Mouse (Mus musculus) heart, adult 2 months (tissue): ENCODE data around the gene A630095N17Rik. TPM values are rescaled to one million over a fixed set of nuclear protein-coding genes. Genes with fewer than 3 reads are reported as not detected.

Experiments used
- DNase-seq, 2 experiments: peaks; one replicate each; pipeline ENCODE4 v3.0.0; 2021
- H3K27ac ChIP-seq: fragments of 200-600 bp; 2 replicates; pipeline ENCODE4 v1.8.1; 2022
- H3K27me3 ChIP-seq: fragments of 200-500 bp; 2 replicates; pipeline ENCODE4 v1.6.1; 2012; ENCODE audit warnings: mild to moderate bottlenecking, low read length, inconsistent platforms, mixed read lengths; ENCODE audit not compliant: control insufficient read depth, insufficient read depth
- H3K36me3 ChIP-seq: fragments of 200-500 bp; 2 replicates; pipeline ENCODE4 v1.6.1; 2012; ENCODE audit warnings: low read length, inconsistent platforms; ENCODE audit not compliant: control insufficient read depth, insufficient read depth
- H3K4me1 ChIP-seq: fragments of 200-500 bp; 2 replicates; pipeline ENCODE4 v1.6.1; 2011; ENCODE audit warnings: low read length; ENCODE audit not compliant: control insufficient read depth, insufficient read depth
- H3K4me3 ChIP-seq: fragments of 200-600 bp; 2 replicates; pipeline ENCODE4 v1.8.1; 2022
- H3K79me2 ChIP-seq: fragments of 200-500 bp; replicated peaks from 2 replicates; pipeline ENCODE4 v1.6.1; 2012; ENCODE audit warnings: mild to moderate bottlenecking, inconsistent platforms, low read length, moderate library complexity, mixed read lengths; ENCODE audit not compliant: control insufficient read depth, insufficient read depth
- H3K9ac ChIP-seq: fragments of 200-500 bp; 2 replicates; pipeline ENCODE4 v1.6.1; 2012; ENCODE audit warnings: low read depth, mild to moderate bottlenecking, control low read depth, inconsistent platforms, low read length, mixed read lengths
- CTCF ChIP-seq: fragments of 200-600 bp; IDR thresholded peaks from 2 replicates; pipeline ENCODE4 v1.8.1; 2022; ENCODE audit warnings: antibody characterized with exemption, mild to moderate bottlenecking, moderate library complexity
- EP300 ChIP-seq: fragments of 200-500 bp; IDR thresholded peaks from 2 replicates; pipeline ENCODE4 v1.6.1; 2011; ENCODE audit warnings: low read depth, low read length, control low read depth; ENCODE audit not compliant: insufficient read depth
- POLR2A ChIP-seq: fragments of 200-500 bp; IDR thresholded peaks from 2 replicates; pipeline ENCODE4 v1.6.1; 2011; ENCODE audit warnings: mild to moderate bottlenecking, low read depth, low read length, control low read depth; ENCODE audit not compliant: insufficient read depth
- WGBS: fragments of 180-500 bp; shearing (Covaris S2); methylation state at CpG from one replicate; pipeline ENCODE4 v1.1.7; 2018; 5-methylcytosine and 5-hydroxymethylcytosine counted together
- intact Hi-C: fragments of 180-260 bp; cut with DNase I; formaldehyde crosslinking; loops from one replicate; pipeline ENCODE4 v1.15.1; 2025
- polyA plus RNA-seq: library from polyadenylated mRNA; depleted of rRNA; stranded (reverse); fragments of >200 nt; gene quantifications from 2 replicates; pipeline ENCODE4 v1.2.3, GENCODE M21; 2012
- total RNA-seq, 2 experiments: library from RNA; stranded (reverse); gene quantifications; 2 replicates each; pipeline ENCODE4 v1.2.3; 2021

A630095N17Rik gene
- total and polyA plus RNA-seq, 3 experiments, result not detected

GRCm38 (mm10) chr1:75218227-75219001 lies 13.5 kb downstream of the A630095N17Rik start:
- no peaks in the 10 kb centered on the region for H3K79me2 ChIP-seq
- TF ChIP-seq EP300 (no peak), CTCF (no peak), POLR2A (peak; percentile 44; the same call in 1 of the 2 replicates)
- peak overlapping the region; percentile 62 for H3K4me3 ChIP-seq
- 1% methylated on average over 38 of the region's 38 CpGs for WGBS
- peak; percentile 77 to 83 for DNase-seq
- peaks cover 11% of the 10 kb centered on the region for H3K36me3 ChIP-seq
- peak overlapping the region; percentile 88 for H3K27ac ChIP-seq
- peaks cover 4% of the 10 kb centered on the region for H3K4me1 ChIP-seq
- intact Hi-C loops, result loop anchor here (1.0 kb wide), 1 partner anchor 18 kb away; the partner anchor contains the start of gene Dnajb2
- H3K27me3 ChIP-seq, result no peaks in the 10 kb centered on the region
- H3K9ac ChIP-seq, result peak overlapping the region; percentile 90

DNA sequence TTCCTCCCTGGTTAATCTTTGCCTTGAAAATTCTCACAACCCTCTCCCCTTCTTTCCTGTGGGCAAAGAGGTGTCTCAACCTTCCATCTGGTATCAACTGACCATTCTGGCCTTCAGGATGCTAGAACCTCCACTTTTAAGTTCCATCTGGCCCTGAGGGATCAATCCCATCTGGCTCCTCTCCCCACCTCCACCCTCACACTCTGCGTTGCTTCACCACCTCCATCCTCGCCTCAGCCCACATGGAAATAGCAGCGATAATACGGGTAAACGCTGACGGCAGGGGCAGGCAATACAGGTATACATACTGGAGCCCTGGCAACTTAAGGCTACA lies 14.0 kb downstream of the A630095N17Rik start:
- TF ChIP-seq CTCF (no peak), POLR2A (no peak), EP300 (no peak)
- H3K27ac ChIP-seq, result peak overlapping the region; percentile 88
- H3K4me1 ChIP-seq, result peaks cover 5% of the 10 kb centered on the region
- 3% methylated on average over 6 of the region's 6 CpGs for WGBS
- peak overlapping the region; percentile 78 for H3K9ac ChIP-seq
- H3K79me2 ChIP-seq, result no peaks in the 10 kb centered on the region
- intact Hi-C loops, result loop anchor here (1.0 kb wide), 1 partner anchor 18 kb away; the partner anchor contains the start of gene Dnajb2
- no peaks in the 10 kb centered on the region for H3K27me3 ChIP-seq
- H3K4me3 ChIP-seq, result peak overlapping the region; percentile 62
- peak in 1 of 2 experiments; percentile 23 for DNase-seq
- peaks cover 14% of the 10 kb centered on the region for H3K36me3 ChIP-seq

DNA sequence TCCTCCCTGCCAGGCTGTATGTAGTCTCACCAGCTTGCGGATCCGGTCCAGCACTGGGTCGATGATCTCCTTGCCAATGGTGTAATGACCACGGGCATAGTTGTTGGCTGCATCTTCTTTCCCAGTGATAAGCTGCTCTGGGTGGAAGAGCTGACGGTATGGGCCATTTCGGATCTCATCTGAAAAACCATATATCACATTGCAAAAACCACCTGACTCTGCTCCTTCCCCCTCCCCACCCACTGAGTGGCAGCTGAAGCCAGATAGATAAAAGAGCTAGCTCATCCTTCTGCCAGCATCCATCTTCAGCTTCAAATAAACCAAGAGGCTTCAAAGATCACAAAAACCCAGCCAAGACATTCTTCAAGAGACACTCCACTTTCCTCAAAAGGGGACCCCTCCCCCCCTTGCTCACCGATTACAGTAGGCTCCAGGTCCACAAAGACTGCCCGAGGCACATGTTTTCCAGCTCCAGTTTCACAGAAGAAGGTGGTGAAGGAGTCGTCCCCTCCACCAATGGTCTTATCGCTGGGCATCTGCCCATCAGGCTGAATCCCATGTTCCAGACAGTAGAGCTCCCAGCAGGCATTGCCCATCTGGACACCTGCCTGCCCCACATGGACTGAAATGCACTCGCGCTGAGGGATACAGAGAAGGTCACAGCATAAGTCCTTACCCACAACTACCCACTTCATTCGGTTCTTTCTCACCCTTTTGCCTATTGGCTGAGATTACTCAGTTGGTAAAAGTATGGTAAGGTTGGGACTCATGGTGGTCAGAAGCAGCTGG lies 14.9 kb downstream of the A630095N17Rik start:
- intact Hi-C loops, result no loop called here
- H3K9ac ChIP-seq, result peak overlapping the region; percentile 78
- peak; percentile 65 to 72 for DNase-seq
- no peaks in the 10 kb centered on the region for H3K27me3 ChIP-seq
- peak overlapping the region; percentile 88 for H3K27ac ChIP-seq
- 46% methylated on average over 13 of the region's 13 CpGs for WGBS
- peak overlapping the region; percentile 62 for H3K4me3 ChIP-seq
- H3K36me3 ChIP-seq, result peaks cover 14% of the 10 kb centered on the region
- TF ChIP-seq EP300 (peak; percentile 91), POLR2A (peak; percentile 55), CTCF (no peak)
- peaks cover 5% of the 10 kb centered on the region for H3K4me1 ChIP-seq
- no peaks in the 10 kb centered on the region for H3K79me2 ChIP-seq

- H3K27me3 ChIP-seq, result no peaks in the 10 kb centered on the region
- H3K4me1 ChIP-seq, result peaks cover 7% of the 10 kb centered on the region
- 71% methylated on average over 9 of the region's 9 CpGs for WGBS
- H3K4me3 ChIP-seq, result peak overlapping the region; percentile 26; the same call in 1 of the 2 replicates
- H3K27ac ChIP-seq, result peak overlapping the region; percentile 87
- no peak for DNase-seq
- H3K79me2 ChIP-seq, result no peaks in the 10 kb centered on the region; the same call in 1 of the 2 replicates
- H3K36me3 ChIP-seq, result peaks cover 14% of the 10 kb centered on the region
- no peak overlapping the region for H3K9ac ChIP-seq
- TF ChIP-seq CTCF (no peak), POLR2A (no peak), EP300 (no peak)
- intact Hi-C loops, result no loop called here
Observed at GRCm38 (mm10) chr1:75215785-75216184, 16.1 kb downstream of the A630095N17Rik start.

DNA sequence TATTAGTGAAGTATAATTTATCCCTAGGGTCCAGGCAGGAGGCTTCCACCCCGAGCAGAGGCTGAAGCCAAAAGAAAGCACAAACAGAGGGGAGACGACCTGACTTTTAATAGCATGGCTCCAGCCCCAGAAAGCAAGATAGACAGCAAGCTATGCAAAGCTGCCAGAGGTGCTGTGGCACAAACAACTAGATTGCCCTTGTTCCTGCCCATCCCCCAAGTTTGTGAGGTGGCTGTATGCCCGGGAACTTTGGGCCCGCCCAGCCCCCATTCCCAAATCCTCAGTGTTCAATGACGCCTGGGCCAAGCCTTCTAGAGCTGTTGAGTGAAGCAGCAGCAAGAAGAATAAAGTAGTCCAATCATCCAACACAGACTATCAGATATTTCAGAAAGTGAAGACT lies 17.0 kb downstream of the A630095N17Rik start:
- TF ChIP-seq CTCF, result no peak
- peak; percentile 63; the same call in 1 of the 2 replicates for TF ChIP-seq EP300
- DNase-seq, result peak; percentile 78 to 84
- Histone ChIP-seq H3K36me3 (peaks cover 14% of the 10 kb centered on the region), H3K27ac (peak overlapping the region; percentile 87), H3K9ac (peak overlapping the region; percentile 56), H3K4me3 (peak overlapping the region; percentile 15; the same call in 1 of the 2 replicates), H3K27me3 (no peaks in the 10 kb centered on the region), H3K4me1 (peaks cover 10% of the 10 kb centered on the region), H3K79me2 (no peaks in the 10 kb centered on the region; the same call in 1 of the 2 replicates)
- intact Hi-C loops, result no loop called here
- WGBS, result 61% methylated on average over 5 of the region's 5 CpGs
